Mouse (Mus musculus) MEL (cell line): ENCODE results near the gene Map3k20. TPM values are rescaled to one million over a fixed set of nuclear protein-coding genes. Genes with fewer than 3 reads are reported as not detected.

Experiments used
- DNase-seq: peaks from one replicate; pipeline ENCODE4 v3.0.0; 2011; ENCODE audit warnings: low read depth, low spot score
- H3K27ac ChIP-seq: 2 replicates; pipeline ENCODE4 v1.5.1; 2012; ENCODE audit warnings: low read depth, mild to moderate bottlenecking, control low read depth, low read length, moderate library complexity; ENCODE audit not compliant: control insufficient read depth
- H3K27me3 ChIP-seq, 2 experiments: fragments of 150-350 bp in 1 of 2; sonication (generic) in 1 of 2; 2 replicates each; pipeline ENCODE4 v1.6.1; 2012; ENCODE audit warnings: low read length in 2 of 2, mild to moderate bottlenecking in 2 of 2, improper control_type of control experiment in 1 of 2, moderate library complexity in 1 of 2; ENCODE audit not compliant: insufficient read depth in 2 of 2, control insufficient read depth in 1 of 2
- H3K36me3 ChIP-seq, 2 experiments: 2 replicates each; pipeline ENCODE4 v1.6.1; 2012 to 2014; ENCODE audit warnings: low read length in 2 of 2, improper control_type of control experiment in 1 of 2, inconsistent platforms in 1 of 2, mild to moderate bottlenecking in 1 of 2; ENCODE audit not compliant: insufficient read depth in 2 of 2, control insufficient read depth in 1 of 2
- H3K4me1 ChIP-seq, 2 experiments: fragments of 150-350 bp in 1 of 2; sonication (generic) in 1 of 2; 2 replicates each; pipeline ENCODE4 v1.6.1; 2012; ENCODE audit warnings: low read length in 2 of 2, improper control_type of control experiment in 1 of 2, mild to moderate bottlenecking in 1 of 2; ENCODE audit not compliant: insufficient read depth in 2 of 2, control insufficient read depth in 1 of 2
- H3K4me3 ChIP-seq, 2 experiments: fragments of 150-350 bp in 1 of 2; sonication (generic) in 1 of 2; 2 replicates each; pipeline ENCODE4 v1.5.1; 2012; ENCODE audit warnings: low read depth in 2 of 2, low read length in 2 of 2, mild to moderate bottlenecking in 2 of 2, moderate library complexity in 2 of 2, control low read depth in 1 of 2, improper control_type of control experiment in 1 of 2; ENCODE audit not compliant: control insufficient read depth in 1 of 2, insufficient read depth in 1 of 2
- H3K79me2 ChIP-seq: 2 replicates; pipeline ENCODE4 v1.6.1; 2012; ENCODE audit warnings: mild to moderate bottlenecking, low read length, moderate library complexity; ENCODE audit not compliant: control insufficient read depth, poor library complexity, insufficient read depth
- H3K9ac ChIP-seq: 2 replicates; pipeline ENCODE4 v1.6.1; 2012; ENCODE audit warnings: low read depth, mild to moderate bottlenecking, control low read depth, low read length, moderate library complexity; ENCODE audit not compliant: control insufficient read depth, poor library complexity, severe bottlenecking
- H3K9me3 ChIP-seq: fragments of 150-350 bp; sonication (generic); replicated peaks from 2 replicates; pipeline ENCODE4 v1.6.1; 2012; ENCODE audit warnings: mild to moderate bottlenecking, low read length, improper control_type of control experiment, moderate library complexity; ENCODE audit not compliant: insufficient read depth
- CHD1 ChIP-seq: IDR thresholded peaks from 2 replicates; pipeline ENCODE4 v1.6.1; 2012; ENCODE audit warnings: low read depth, mild to moderate bottlenecking, inconsistent platforms, low read length, improper control_type of control experiment
- CHD2 ChIP-seq: IDR thresholded peaks from 2 replicates; pipeline ENCODE4 v1.6.1; 2011; ENCODE audit warnings: low read length, improper control_type of control experiment
- CTCF ChIP-seq, 3 experiments: IDR thresholded peaks in 2 of 3; conservative IDR thresholded peaks in 1 of 3; 2 replicates each; pipeline ENCODE4 v1.5.1; 2011 to 2012; ENCODE audit warnings: low read length in 3 of 3, low read depth in 2 of 3, mild to moderate bottlenecking in 2 of 3, improper control_type of control experiment in 1 of 3, inconsistent platforms in 1 of 3, mixed read lengths in 1 of 3, moderate library complexity in 1 of 3; ENCODE audit not compliant: control insufficient read depth in 1 of 3, insufficient read depth in 1 of 3, poor library complexity in 1 of 3, severe bottlenecking in 1 of 3
- ELF1 ChIP-seq: IDR thresholded peaks from 2 replicates; pipeline ENCODE4 v1.6.1; 2014; ENCODE audit warnings: low read depth, mild to moderate bottlenecking, inconsistent platforms, low read length, improper control_type of control experiment, moderate library complexity
- EP300 ChIP-seq, 2 experiments: IDR thresholded peaks; 2 replicates each; pipeline ENCODE4 v1.6.1; 2011; ENCODE audit warnings: improper control_type of control experiment in 2 of 2, low read length in 2 of 2, low read depth in 1 of 2, mild to moderate bottlenecking in 1 of 2
- GABPA ChIP-seq: IDR thresholded peaks from 2 replicates; pipeline ENCODE4 v1.6.1; 2012; ENCODE audit warnings: low read depth, mild to moderate bottlenecking, inconsistent platforms, low read length, improper control_type of control experiment, moderate library complexity
- HCFC1 ChIP-seq: IDR thresholded peaks from 2 replicates; pipeline ENCODE4 v1.6.1; 2012; ENCODE audit warnings: low read depth, mild to moderate bottlenecking, inconsistent platforms, low read length, improper control_type of control experiment, moderate library complexity
- KAT2A ChIP-seq: conservative IDR thresholded peaks from 2 replicates; pipeline ENCODE4 v1.6.1; 2012; ENCODE audit warnings: low read depth, low read length, improper control_type of control experiment, inconsistent platforms
- MAFK ChIP-seq: IDR thresholded peaks from 2 replicates; pipeline ENCODE4 v1.6.1; 2011; ENCODE audit warnings: low read depth, mild to moderate bottlenecking, low read length, improper control_type of control experiment, borderline replicate concordance
- MYC ChIP-seq: IDR thresholded peaks from 2 replicates; pipeline ENCODE4 v1.6.1; 2011; ENCODE audit warnings: low read depth, mild to moderate bottlenecking, low read length, improper control_type of control experiment, moderate library complexity
- NELFE ChIP-seq: IDR thresholded peaks from 2 replicates; pipeline ENCODE4 v1.6.1; 2011; ENCODE audit warnings: low read depth, low read length, improper control_type of control experiment
- POLR2A ChIP-seq, 2 experiments: IDR thresholded peaks; 2 replicates each; pipeline ENCODE4 v1.6.1; 2011 to 2012; ENCODE audit warnings: low read length in 2 of 2, mild to moderate bottlenecking in 2 of 2, control low read depth in 1 of 2, improper control_type of control experiment in 1 of 2, low read depth in 1 of 2, moderate library complexity in 1 of 2; ENCODE audit not compliant: control insufficient read depth in 1 of 2, insufficient read depth in 1 of 2, poor library complexity in 1 of 2
- POLR2AphosphoS5 ChIP-seq: IDR thresholded peaks from 2 replicates; pipeline ENCODE4 v1.6.1; 2012; ENCODE audit warnings: low read depth, borderline replicate concordance, mild to moderate bottlenecking, inconsistent platforms, low read length, moderate library complexity, mixed read lengths
- RCOR1 ChIP-seq: IDR thresholded peaks from 2 replicates; pipeline ENCODE4 v1.6.1; 2012; ENCODE audit warnings: low read depth, mild to moderate bottlenecking, inconsistent platforms, low read length, improper control_type of control experiment
- TCF12 ChIP-seq: IDR thresholded peaks from 2 replicates; pipeline ENCODE4 v1.6.1; 2014; ENCODE audit warnings: low read depth, mild to moderate bottlenecking, inconsistent platforms, low read length, improper control_type of control experiment, moderate library complexity
- UBTF ChIP-seq: IDR thresholded peaks from 2 replicates; pipeline ENCODE4 v1.6.1; 2012; ENCODE audit warnings: low read depth, mild to moderate bottlenecking, inconsistent platforms, low read length, improper control_type of control experiment, moderate library complexity, borderline replicate concordance; ENCODE audit not compliant: insufficient read depth
- USF2 ChIP-seq, 2 experiments: IDR thresholded peaks; 2 replicates each; pipeline ENCODE4 v1.6.1; 2011 to 2012; ENCODE audit warnings: improper control_type of control experiment in 2 of 2, low read length in 2 of 2, borderline replicate concordance in 1 of 2, inconsistent platforms in 1 of 2, low read depth in 1 of 2, mild to moderate bottlenecking in 1 of 2; ENCODE audit not compliant: insufficient read depth in 1 of 2
- ZMIZ1 ChIP-seq: IDR thresholded peaks from 2 replicates; pipeline ENCODE4 v1.6.1; 2012; ENCODE audit warnings: low read depth, mild to moderate bottlenecking, inconsistent platforms, low read length, improper control_type of control experiment, moderate library complexity
- polyA plus RNA-seq, 2 experiments: library from polyadenylated mRNA; stranded (reverse) in 1 of 2; unstranded in 1 of 2; fragments of >175 nt in 1 of 2; fragments of >200 nt in 1 of 2; gene quantifications; 2 replicates each; pipeline versions ENCODE4 v1.2.1 to v1.2.4; 2012; ENCODE audit warnings: low replicate concordance in 2 of 2, low read depth in 1 of 2; ENCODE audit not compliant: insufficient read length in 2 of 2, insufficient read depth in 1 of 2, missing spikeins in 1 of 2
- total RNA-seq: library from RNA; depleted of rRNA; stranded (reverse); fragments of 300-350 nt; gene quantifications from 2 replicates; pipeline ENCODE4 v1.2.3, GENCODE M21; 2012

Map3k20 gene
- total and polyA plus RNA-seq, 3 experiments: 7.4 to 9.6 TPM; not detected in 1

GRCm38 (mm10) chr2:72405621-72406555, 120.5 kb downstream of the Map3k20 start:
- no peaks in the 10 kb centered on the region for H3K36me3 ChIP-seq
- DNase-seq: no peak
- H3K9ac ChIP-seq: no peak overlapping the region
- TF ChIP-seq HCFC1 (no peak), RCOR1 (no peak), MYC (no peak), USF2 (IDR thresholded peaks at IDR 0.05; ENCODE audit: borderline replicate concordance in 1 of 2, insufficient read depth in 1 of 2, low read depth in 1 of 2, low read length in 2 of 2) (no peak), UBTF (no peak), CHD1 (no peak)
- peaks cover 0 to 7% of the 10 kb centered on the region in 2 experiments; a peak in 2 of 4 replicates for H3K4me1 ChIP-seq
- no peaks in the 10 kb centered on the region for H3K79me2 ChIP-seq
- H3K27me3 ChIP-seq: no peaks in the 10 kb centered on the region
- H3K9me3 ChIP-seq: no peaks in the 10 kb centered on the region
- no peak overlapping the region for H3K4me3 ChIP-seq
- H3K27ac ChIP-seq: no peak overlapping the region

- no peak for DNase-seq
These were observed 121.3 kb downstream of the Map3k20 start for GRCm38 (mm10) chr2:72406701-72407100.

GRCm38 (mm10) chr2:72407341-72408092, 122.1 kb downstream of the Map3k20 start:
- Histone ChIP-seq H3K36me3 (no peaks in the 10 kb centered on the region), H3K27me3 (no peaks in the 10 kb centered on the region)
- TF ChIP-seq TCF12: no peak
- TF ChIP-seq RCOR1: no peak
- no peak for TF ChIP-seq CHD2
- no peak for TF ChIP-seq ELF1
- TF ChIP-seq NELFE: no peak
- no peak for TF ChIP-seq GABPA
- TF ChIP-seq EP300 (IDR thresholded peaks at IDR 0.05; ENCODE audit: low read depth in 1 of 2, low read length in 2 of 2): no peak
- TF ChIP-seq ZMIZ1: no peak
- no peak for TF ChIP-seq CTCF (IDR thresholded peaks at IDR 0.05 in 2 of 3, conservative IDR thresholded peaks at IDR 0.05 in 1 of 3; ENCODE audit: control insufficient read depth in 1 of 3, insufficient read depth in 1 of 3, low read depth in 2 of 3, low read length in 3 of 3, poor library complexity in 1 of 3, severe bottlenecking in 1 of 3)
- TF ChIP-seq MAFK: no peak
- TF ChIP-seq CHD1: no peak
- TF ChIP-seq POLR2AphosphoS5: no peak
- TF ChIP-seq POLR2A (IDR thresholded peaks at IDR 0.05; ENCODE audit: control insufficient read depth in 1 of 2, insufficient read depth in 1 of 2, low read depth in 1 of 2, low read length in 2 of 2, poor library complexity in 1 of 2): no peak
- TF ChIP-seq KAT2A: no peak

More at GRCm38 (mm10) chr2:72406701-72407100, 121.3 kb downstream of the Map3k20 start:
- Histone ChIP-seq H3K27me3 (no peaks in the 10 kb centered on the region), H3K4me3 (no peak overlapping the region), H3K27ac (no peak overlapping the region), H3K4me1 (peaks cover 0 to 7% of the 10 kb centered on the region in 2 experiments; a peak in 2 of 4 replicates), H3K9me3 (no peaks in the 10 kb centered on the region), H3K9ac (no peak overlapping the region), H3K79me2 (no peaks in the 10 kb centered on the region), H3K36me3 (no peaks in the 10 kb centered on the region)
- TF ChIP-seq POLR2AphosphoS5 (no peak), POLR2A (IDR thresholded peaks at IDR 0.05; ENCODE audit: control insufficient read depth in 1 of 2, insufficient read depth in 1 of 2, low read depth in 1 of 2, low read length in 2 of 2, poor library complexity in 1 of 2) (no peak), MAFK (no peak)

More at GRCm38 (mm10) chr2:72407341-72408092, 122.1 kb downstream of the Map3k20 start:
- no peak for DNase-seq
- Histone ChIP-seq H3K9ac (no peak overlapping the region), H3K4me1 (peaks cover 0 to 7% of the 10 kb centered on the region in 2 experiments; a peak in 2 of 4 replicates), H3K27ac (no peak overlapping the region), H3K9me3 (no peaks in the 10 kb centered on the region), H3K79me2 (no peaks in the 10 kb centered on the region), H3K4me3 (no peak overlapping the region)
